ENCODE assay signal across 9 mouse cellular contexts in genomic region chr10:56839006-56839495, GRCm38 (mm10).
DNase-seq lines count a peak whose midpoint lies in the region; ATAC-seq and TF ChIP-seq lines count a peak whose summit lies in the region.
"Had no signal": no experiment of that assay in that cellular context is flagged by ENCODE, and none has a peak within 500 bp of the region (broad histone marks: within the 10 kb centered on the region; RNA-seq: fewer than 3 reads in every experiment).

No protein-coding gene starts in this region.

- DNase-seq in left cerebral cortex, adult 2 months (ENCODE audit: extremely low spot score in 1 of 2, low spot score in 2 of 2): peak in 1 of 2 experiments; percentile 19
- no peak for DNase-seq in left cerebral cortex, adult 11 months (ENCODE audit: low spot score)
- no peak for DNase-seq in forebrain, embryonic 10.5 days (ENCODE audit: extremely low spot score, low spot score)
- peak; percentile 18 for DNase-seq in layer of hippocampus, adult 2 months (ENCODE audit: low spot score in 2 of 2)
- DNase-seq in thymus, postnatal 36 days: no peak
- DNase-seq in heart, postnatal 14 days: no peak

- no peaks in the 10 kb centered on the region for H3K27me3 ChIP-seq in forebrain, embryonic 10.5 days (ENCODE audit: poor library complexity, severe bottlenecking)
- H3K27me3 ChIP-seq: stomach, embryonic 15.5 days had no signal

- intact Hi-C loops in left cerebral cortex, adult 2 months (cut with DNase I): loop anchor here (5.0 to 10.0 kb wide), 4 partner anchors 87 to 462 kb away; partner anchors contain the start of gene Gja1
- intact Hi-C loops in heart, postnatal 14 days (cut with DNase I): loop anchor here (10.0 kb wide), 2 partner anchors 156 to 276 kb away; no protein-coding TSS in a partner anchor

- ATAC-seq in monocyte, adult 5-6 weeks (replicated peaks; ENCODE audit: insufficient number of reproducible peaks, low FRiP score, low TSS enrichment, poor library complexity, severe bottlenecking): no peak

- no peak for TF ChIP-seq CTCF in left cerebral cortex, adult 2 months (IDR thresholded peaks at IDR 0.05)
- no peak for TF ChIP-seq CTCF in layer of hippocampus, adult 2 months (conservative IDR thresholded peaks at IDR 0.05)
- TF ChIP-seq CTCF in olfactory bulb, adult 2 months (IDR thresholded peaks at IDR 0.05; ENCODE audit: insufficient read depth, low read depth, low read length): no peak

- H3K4me1 ChIP-seq in forebrain, embryonic 10.5 days: peaks cover 43% of the 10 kb centered on the region
- no peaks in the 10 kb centered on the region for H3K4me1 ChIP-seq in olfactory bulb, adult 2 months (ENCODE audit: control insufficient read depth, insufficient read depth, low read length)
- H3K4me1 ChIP-seq: stomach, embryonic 15.5 days had no signal

- no peak for TF ChIP-seq POLR2A in olfactory bulb, adult 2 months (IDR thresholded peaks at IDR 0.05; ENCODE audit: insufficient read depth, low read depth, low read length)

- H3K27ac ChIP-seq in left cerebral cortex, adult 2 months: peak overlapping the region; percentile 58
- H3K27ac ChIP-seq in forebrain, embryonic 10.5 days: peak overlapping the region; percentile 48; the same call in 1 of the 2 replicates
- peak overlapping the region; percentile 79 for H3K27ac ChIP-seq in layer of hippocampus, adult 2 months
- peak overlapping the region; percentile 29; the same call in 1 of the 2 replicates for H3K27ac ChIP-seq in olfactory bulb, adult 2 months (ENCODE audit: insufficient read depth, low read depth, low read length)
- H3K27ac ChIP-seq: stomach, embryonic 15.5 days had no signal

- no peak overlapping the region for H3K4me3 ChIP-seq in left cerebral cortex, adult 2 months
- no peak overlapping the region for H3K4me3 ChIP-seq in forebrain, embryonic 10.5 days
- H3K4me3 ChIP-seq in layer of hippocampus, adult 2 months: no peak overlapping the region; the same call in 1 of the 2 replicates
- no peak overlapping the region for H3K4me3 ChIP-seq in olfactory bulb, adult 2 months (ENCODE audit: insufficient read depth, low read depth, low read length)
- H3K4me3 ChIP-seq: stomach, embryonic 15.5 days had no signal

- WGBS in forebrain, embryonic 10.5 days: 39% methylated on average over 9 of the region's 9 CpGs
- 39% methylated on average over 9 of the region's 9 CpGs for WGBS in olfactory bulb, adult 2 months

- no peaks in the 10 kb centered on the region for H3K9me3 ChIP-seq in forebrain, embryonic 10.5 days
- H3K9me3 ChIP-seq: stomach, embryonic 15.5 days had no signal

- H3K36me3 ChIP-seq in forebrain, embryonic 10.5 days (replicated peaks): no peaks in the 10 kb centered on the region
- H3K36me3 ChIP-seq: stomach, embryonic 15.5 days had no signal

Comparison
In these comparisons a context has a peak if more than half of its experiments do, and no peak if none do; other contexts are left out.
1. DNase-seq: peak in layer of hippocampus, adult 2 months (2 of 2); none in left cerebral cortex, adult 11 months (single experiment), forebrain, embryonic 10.5 days (single experiment), thymus, postnatal 36 days (0 of 2) and heart, postnatal 14 days (0 of 2).
2. H3K27ac ChIP-seq: peak in every context shown above with its lines; median percentile 79 in layer of hippocampus, adult 2 months; 58 in left cerebral cortex, adult 2 months; 48 in forebrain, embryonic 10.5 days; 29 in olfactory bulb, adult 2 months.